Mouse (Mus musculus) kidney, postnatal 36 days (tissue): ENCODE measurements around the gene Slc25a18.
"Not testable (repeated sequence)": the region's sequence is repeated elsewhere in the genome, so short reads cannot be mapped to it uniquely, and the experiment has no call there.

Source experiments
- DNase-seq, 2 experiments: peaks; one replicate each; pipeline ENCODE4 v3.0.0; 2021 to 2022; ENCODE audit warnings: mixed read lengths in 2 of 2

Slc25a18 gene

DNA sequence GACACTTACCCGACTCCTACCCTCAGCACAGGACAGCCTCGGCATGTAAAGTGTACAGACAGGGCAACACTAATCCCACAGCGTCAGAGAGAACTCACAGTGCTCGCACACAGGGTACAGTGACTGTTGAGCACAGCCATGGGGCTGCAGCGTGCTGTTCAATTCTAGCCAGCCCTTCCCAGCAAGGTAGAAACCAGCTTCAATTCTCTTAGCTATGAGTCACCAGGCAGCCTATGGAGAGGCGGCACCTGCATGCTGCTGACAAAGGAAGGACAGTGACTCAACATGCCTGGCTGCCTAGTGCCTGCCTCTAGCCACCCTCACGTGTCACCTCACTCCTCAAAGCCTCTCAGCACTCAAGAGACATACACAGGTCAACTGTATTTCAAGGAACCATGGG lies 24.6 kb downstream of the Slc25a18 start:
- DNase-seq, result no peak

GRCm38 (mm10) chr6:120798905-120799304 lies 25.5 kb downstream of the Slc25a18 start:
- no peak for DNase-seq

DNA sequence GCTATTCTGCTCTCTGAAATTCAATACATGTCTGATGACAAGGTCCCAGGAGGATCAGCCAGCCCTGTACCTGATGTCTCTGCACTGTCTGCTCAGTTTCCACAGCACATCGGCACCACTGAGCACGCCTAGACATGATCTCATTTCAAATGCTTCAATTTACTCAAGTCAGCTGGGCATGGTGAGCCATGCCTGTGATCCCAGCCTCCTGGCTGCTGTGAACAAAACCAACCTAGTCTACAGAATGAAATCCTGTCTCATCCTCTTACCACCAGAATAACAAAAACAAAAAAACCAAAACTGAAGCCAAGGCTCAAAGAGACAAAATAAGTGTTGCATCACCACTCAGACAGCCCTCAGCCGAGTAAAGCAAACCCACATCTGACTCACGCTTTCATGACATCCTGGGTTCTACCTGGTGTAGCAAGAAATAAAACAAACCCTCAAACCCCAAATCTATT lies 26.2 kb downstream of the Slc25a18 start:
- DNase-seq, result no peak

- DNase-seq, result no peak
Observed at GRCm38 (mm10) chr6:120806999-120807737, 33.8 kb downstream of the Slc25a18 start.

- DNase-seq, result no peak
Observed at GRCm38 (mm10) chr6:120807738-120808081, 34.3 kb downstream of the Slc25a18 start.

- not testable (repeated sequence) for DNase-seq
Observed at GRCm38 (mm10) chr6:120811999-120812398, 38.6 kb downstream of the Slc25a18 start.

GRCm38 (mm10) chr6:120819294-120819693 lies 45.9 kb downstream of the Slc25a18 start:
- DNase-seq, result peak; percentile 22 to 57

DNA sequence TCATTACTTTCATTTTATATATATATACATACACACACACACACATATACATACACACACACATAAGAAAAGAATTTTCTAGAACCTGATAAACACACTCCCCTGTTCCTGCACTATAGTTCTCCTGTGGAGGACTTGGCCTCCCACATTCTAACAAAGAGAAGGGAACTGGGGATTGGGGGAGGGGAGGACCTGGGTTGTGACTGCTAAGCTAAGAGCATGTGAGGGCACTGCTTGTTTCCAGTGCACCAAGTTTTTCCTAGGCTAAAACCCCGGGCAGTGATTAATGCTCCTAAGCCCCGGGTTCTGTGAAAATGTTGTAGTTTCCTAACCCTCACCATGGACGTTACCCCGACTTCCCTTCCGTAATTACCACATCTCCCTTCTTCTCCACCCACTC lies 46.8 kb downstream of the Slc25a18 start:
- peak; percentile 60 to 65 for DNase-seq

DNA sequence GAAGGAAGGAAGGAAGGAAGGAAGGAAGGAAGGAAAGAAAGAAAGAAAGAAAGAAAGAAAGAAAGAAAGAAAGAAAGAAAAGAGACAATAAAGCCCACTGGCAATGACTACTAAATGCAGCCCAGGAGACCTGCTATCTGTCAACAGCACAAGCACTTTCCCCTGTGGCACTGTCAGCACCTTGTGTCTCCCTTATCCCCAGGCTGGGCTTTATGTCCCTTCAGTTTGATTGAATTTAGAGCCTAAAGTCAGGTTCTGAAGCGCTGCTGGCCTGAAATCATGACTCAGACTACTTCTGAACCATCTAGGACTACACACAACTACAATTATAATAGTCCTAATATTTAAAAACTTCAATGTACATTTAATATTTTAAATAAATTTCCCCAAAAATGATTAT lies 47.6 kb downstream of the Slc25a18 start:
- DNase-seq, result no peak

- DNase-seq, result no peak
Observed at GRCm38 (mm10) chr6:120821715-120822114, 48.3 kb downstream of the Slc25a18 start.

- peak; percentile 94 to 97 for DNase-seq
Observed at GRCm38 (mm10) chr6:120822307-120822928, 49.0 kb downstream of the Slc25a18 start, which contains the start of gene Atp6v1e1. Gene Atp6v1e1, minus strand, starts transcription at chr6:120822793.

- DNase-seq, result peak; percentile 40 to 45
Observed at GRCm38 (mm10) chr6:120822937-120823614, 49.7 kb downstream of the Slc25a18 start.

DNA sequence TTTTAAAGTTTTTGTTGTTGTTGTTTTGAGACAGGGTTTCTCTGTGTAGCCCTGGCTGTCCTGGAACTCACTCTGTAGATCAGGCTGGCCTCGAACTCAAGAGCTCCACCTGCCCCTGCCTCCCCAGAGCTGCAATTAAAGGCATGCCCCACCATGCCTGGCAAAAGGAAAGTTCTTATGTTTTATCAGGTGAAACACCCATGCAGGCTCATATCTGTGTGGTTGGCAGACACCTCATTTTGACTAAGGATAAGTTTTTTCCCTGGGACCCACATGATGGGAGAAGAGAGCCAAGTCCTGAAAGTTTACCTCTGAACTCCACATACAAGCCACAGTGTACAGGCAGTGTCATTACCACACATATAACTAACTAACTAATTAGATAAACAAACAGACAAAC lies 56.7 kb downstream of the Slc25a18 start:
- no peak for DNase-seq

- no peak for DNase-seq
Observed at GRCm38 (mm10) chr6:120830866-120831608, 57.7 kb downstream of the Slc25a18 start.

DNA sequence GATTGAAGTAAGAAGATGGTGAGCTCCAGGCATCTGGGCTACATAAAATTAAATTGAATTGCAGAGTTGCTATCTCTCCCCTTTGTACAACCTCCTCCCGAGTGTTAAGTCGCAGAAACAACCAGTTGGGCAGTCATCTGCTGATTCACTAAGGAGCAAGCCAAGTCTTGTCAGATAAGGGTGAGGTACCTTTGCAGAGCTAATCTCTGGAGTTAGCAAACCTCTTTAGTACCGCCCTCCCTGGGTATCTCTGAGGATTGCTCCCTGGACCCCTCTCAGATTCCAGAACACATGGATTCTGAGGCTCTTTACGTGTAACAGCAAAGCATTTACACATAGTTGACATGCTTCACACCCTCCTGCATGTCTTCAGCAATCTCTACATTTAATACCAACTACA lies 58.7 kb downstream of the Slc25a18 start:
- no peak for DNase-seq

GRCm38 (mm10) chr6:120834766-120835321 lies 61.5 kb downstream of the Slc25a18 start:
- DNase-seq, result no peak

- peak; percentile 96 to 98 for DNase-seq
Observed at GRCm38 (mm10) chr6:120835474-120836374, 62.3 kb downstream of the Slc25a18 start, which contains the start of gene Bcl2l13. Gene Bcl2l13, plus strand, starts transcription at chr6:120836212.

- DNase-seq, result peak; percentile 29 to 65
Observed at GRCm38 (mm10) chr6:120836389-120837151, 63.2 kb downstream of the Slc25a18 start.

GRCm38 (mm10) chr6:120837152-120837530 lies 63.8 kb downstream of the Slc25a18 start:
- DNase-seq, result no peak

- no peak for DNase-seq
Observed at GRCm38 (mm10) chr6:120840258-120840657, 66.9 kb downstream of the Slc25a18 start.

- no peak for DNase-seq
Observed at GRCm38 (mm10) chr6:120841754-120842153, 68.4 kb downstream of the Slc25a18 start.
